Mouse (Mus musculus): ENCODE measurements at regions not wholly inside any gene's neighbourhood (a gene's known extent, or its start where the extent isn't known, plus 50 kb on each side); places are given as distances from the start of the nearest gene placed in this dataset.

GRCm38 (mm10) chr12:71619561-71619960, 211.3 kb upstream of the Daam1 start:
- DNase-seq (ENCODE audit: low spot score in 2 of 2), result no peak

- DNase-seq (ENCODE audit: low spot score in 2 of 2), result no peak
Observed at GRCm38 (mm10) chr12:71621542-71621941, 209.3 kb upstream of the Daam1 start.

GRCm38 (mm10) chr12:71622761-71623160, 208.1 kb upstream of the Daam1 start:
- DNase-seq (ENCODE audit: low spot score in 2 of 2), result no peak

GRCm38 (mm10) chr12:71623271-71623670, 207.6 kb upstream of the Daam1 start:
- DNase-seq (ENCODE audit: low spot score in 2 of 2), result no peak

GRCm38 (mm10) chr12:71624076-71624475, 206.8 kb upstream of the Daam1 start:
- DNase-seq (ENCODE audit: low spot score in 2 of 2), result no peak

GRCm38 (mm10) chr12:71624676-71625075, 206.2 kb upstream of the Daam1 start:
- no peak for DNase-seq (ENCODE audit: low spot score in 2 of 2)

GRCm38 (mm10) chr12:71625115-71625514, 205.8 kb upstream of the Daam1 start:
- DNase-seq (ENCODE audit: low spot score in 2 of 2), result no peak

- DNase-seq (ENCODE audit: low spot score in 2 of 2), result no peak
Observed at GRCm38 (mm10) chr12:71626801-71627200, 204.1 kb upstream of the Daam1 start.

- DNase-seq (ENCODE audit: low spot score in 2 of 2), result no peak
Observed at GRCm38 (mm10) chr12:71627421-71628339, 203.2 kb upstream of the Daam1 start.

- DNase-seq (ENCODE audit: low spot score in 2 of 2), result no peak
Observed at GRCm38 (mm10) chr12:71628340-71628738, 202.5 kb upstream of the Daam1 start.

- no peak for DNase-seq (ENCODE audit: low spot score in 2 of 2)
Observed at GRCm38 (mm10) chr12:71628796-71629195, 202.1 kb upstream of the Daam1 start.

- no peak for DNase-seq (ENCODE audit: low spot score in 2 of 2)
Observed at GRCm38 (mm10) chr12:71630386-71630785, 200.5 kb upstream of the Daam1 start.

- no peak for DNase-seq (ENCODE audit: low spot score in 2 of 2)
Observed at GRCm38 (mm10) chr12:71636300-71636699, 194.6 kb upstream of the Daam1 start.

GRCm38 (mm10) chr12:71637248-71637647, 193.6 kb upstream of the Daam1 start:
- no peak for DNase-seq (ENCODE audit: low spot score in 2 of 2)

GRCm38 (mm10) chr12:71638246-71638645, 192.6 kb upstream of the Daam1 start:
- no peak for DNase-seq (ENCODE audit: low spot score in 2 of 2)

- DNase-seq (ENCODE audit: low spot score in 2 of 2), result no peak
Observed at GRCm38 (mm10) chr12:71640058-71640501, 190.8 kb upstream of the Daam1 start.

GRCm38 (mm10) chr12:71641486-71641885, 189.4 kb upstream of the Daam1 start:
- DNase-seq (ENCODE audit: low spot score in 2 of 2), result no peak

- no peak for DNase-seq (ENCODE audit: low spot score in 2 of 2)
Observed at GRCm38 (mm10) chr12:71642797-71643337, 188.0 kb upstream of the Daam1 start.

GRCm38 (mm10) chr12:71651251-71651650, 179.6 kb upstream of the Daam1 start:
- DNase-seq (ENCODE audit: low spot score in 2 of 2), result no peak

- DNase-seq (ENCODE audit: low spot score in 2 of 2), result peak; percentile 16 to 37
Observed at GRCm38 (mm10) chr12:71693346-71694038, 137.4 kb upstream of the Daam1 start.

- DNase-seq (ENCODE audit: low spot score in 2 of 2), result peak; percentile 51 to 63
Observed at GRCm38 (mm10) chr12:71701753-71702152, 129.1 kb upstream of the Daam1 start.

- DNase-seq (ENCODE audit: low spot score in 2 of 2), result no peak
Observed at GRCm38 (mm10) chr12:71702181-71702580, 128.7 kb upstream of the Daam1 start.
